Mouse (Mus musculus) forebrain, embryonic 14.5 days (tissue): ENCODE measurements around the gene 4933414I15Rik. TPM values are rescaled to one million over a fixed set of nuclear protein-coding genes. Genes with fewer than 3 reads are reported as not detected.

Experiments
- ATAC-seq: fragments of 200-750 bp; cut with Nextera tagmentation; 2 replicates; pipeline ENCODE4 v1.8.0; 2017; ENCODE audit warnings: mild to moderate bottlenecking, moderate library complexity
- DNase-seq: peaks from one replicate; pipeline ENCODE4 v3.0.0-alpha.2; 2015; ENCODE audit warnings: low spot score
- H3K27ac ChIP-seq: fragments of 300-500 bp; sonication (generic); 2 replicates; pipeline ENCODE4 v1.5.1; 2014; ENCODE audit warnings: low read depth, mild to moderate bottlenecking, control low read depth, low read length, moderate library complexity
- H3K27me3 ChIP-seq: fragments of 300-500 bp; sonication (generic); replicated peaks from 2 replicates; pipeline ENCODE4 v1.6.1; 2014; ENCODE audit warnings: low read length, control low read depth, mixed read lengths; ENCODE audit not compliant: control insufficient read depth, insufficient read depth
- H3K36me3 ChIP-seq: fragments of 300-500 bp; sonication (generic); 2 replicates; pipeline ENCODE4 v1.6.1; 2014; ENCODE audit warnings: low read length, control low read depth; ENCODE audit not compliant: control insufficient read depth, insufficient read depth
- H3K4me1 ChIP-seq: fragments of 300-500 bp; sonication (generic); 2 replicates; pipeline ENCODE4 v1.6.1; 2014; ENCODE audit warnings: antibody characterized with exemption, low read length, control low read depth; ENCODE audit not compliant: control insufficient read depth, insufficient read depth
- H3K4me2 ChIP-seq: fragments of 300-500 bp; sonication (generic); 2 replicates; pipeline ENCODE4 v1.6.1; 2014; ENCODE audit warnings: mild to moderate bottlenecking, control low read depth, low read length
- H3K4me3 ChIP-seq: fragments of 300-500 bp; sonication (generic); 2 replicates; pipeline ENCODE4 v1.5.1; 2014; ENCODE audit warnings: low read depth, low read length, control low read depth
- H3K9ac ChIP-seq: fragments of 300-500 bp; sonication (generic); 2 replicates; pipeline ENCODE4 v1.6.1; 2014; ENCODE audit warnings: mild to moderate bottlenecking, low read length, control low read depth, moderate library complexity
- H3K9me3 ChIP-seq: fragments of 300-500 bp; sonication (generic); replicated peaks from 2 replicates; pipeline ENCODE4 v1.6.1; 2016; ENCODE audit warnings: low read length, control low read depth, mixed read lengths; ENCODE audit not compliant: control insufficient read depth
- WGBS: fragments of 180-500 bp; shearing (Covaris S2); extraction: QIAGEN DNeasy Blood & Tissue Kit; methylation state at CpG from one replicate; pipeline ENCODE4 v1.1.7; 2014; 5-methylcytosine and 5-hydroxymethylcytosine counted together
- polyA plus RNA-seq: library from polyadenylated mRNA; unstranded; fragments of >200 nt; fragmentation: Nextera tagmentation; extraction: Ambion mirVana; gene quantifications from 2 replicates; pipeline ENCODE4 v1.2.1, GENCODE M21; 2014

The 4933414I15Rik gene
- polyA plus RNA-seq, 1 experiment from 2014 or later: not detected

DNA sequence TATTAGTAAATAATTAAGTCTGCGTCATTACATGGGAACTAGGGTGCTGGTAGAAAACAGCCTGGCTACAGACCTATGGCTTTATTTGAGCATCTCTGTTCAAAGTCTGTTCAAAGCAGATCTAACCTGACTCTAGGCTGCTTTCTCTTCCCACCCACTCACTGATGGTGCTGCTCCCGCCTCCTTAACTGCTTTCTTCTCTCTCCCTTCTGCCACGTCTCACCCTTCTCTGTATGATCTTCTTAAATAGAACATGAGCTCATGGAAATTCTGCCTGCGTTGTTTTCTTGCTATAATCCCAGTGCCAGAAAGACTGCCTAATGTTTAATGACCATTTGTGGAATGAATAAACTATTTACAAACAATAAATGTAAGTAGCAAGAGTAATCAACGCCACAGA lies 35.4 kb downstream of the 4933414I15Rik start:
- 92% methylated on average over 5 of the region's 5 CpGs for WGBS
- Histone ChIP-seq H3K36me3 (peaks cover 89% of the 10 kb centered on the region), H3K27ac (no peak overlapping the region), H3K27me3 (no peaks in the 10 kb centered on the region), H3K4me3 (no peak overlapping the region), H3K4me1 (no peaks in the 10 kb centered on the region), H3K9ac (no peak overlapping the region), H3K4me2 (no peak overlapping the region), H3K9me3 (peaks cover 53% of the 10 kb centered on the region)
- no peak for ATAC-seq
- no peak for DNase-seq

DNA sequence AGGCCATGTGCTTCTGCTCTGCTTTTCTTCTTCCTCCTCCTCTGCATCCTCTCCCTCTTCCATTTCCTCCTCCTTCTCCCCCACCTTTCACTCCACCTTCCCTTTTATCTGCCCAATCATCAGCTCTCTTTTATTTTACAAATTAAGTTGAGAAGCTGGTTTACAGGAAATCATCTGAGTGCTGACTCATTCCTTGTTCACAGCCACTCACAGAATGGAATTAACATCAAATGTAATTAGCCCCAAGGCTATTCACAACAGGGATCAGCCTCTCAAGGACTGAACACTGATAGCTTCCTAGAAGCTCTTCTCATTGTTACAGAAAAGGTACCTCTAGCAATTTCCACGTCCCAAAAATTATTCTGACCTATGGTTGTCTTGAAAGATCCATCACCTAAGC lies 46.2 kb downstream of the 4933414I15Rik start:
- 88% methylated on average over 1 of the region's 1 CpGs for WGBS
- H3K9me3 ChIP-seq: peaks cover 51% of the 10 kb centered on the region
- no peak overlapping the region for H3K4me3 ChIP-seq
- no peak overlapping the region for H3K9ac ChIP-seq
- H3K4me2 ChIP-seq: no peak overlapping the region
- H3K4me1 ChIP-seq: no peaks in the 10 kb centered on the region
- H3K27ac ChIP-seq: no peak overlapping the region
- no peak for DNase-seq
- ATAC-seq: no peak
- peaks cover 39% of the 10 kb centered on the region for H3K36me3 ChIP-seq
- no peaks in the 10 kb centered on the region for H3K27me3 ChIP-seq

DNA sequence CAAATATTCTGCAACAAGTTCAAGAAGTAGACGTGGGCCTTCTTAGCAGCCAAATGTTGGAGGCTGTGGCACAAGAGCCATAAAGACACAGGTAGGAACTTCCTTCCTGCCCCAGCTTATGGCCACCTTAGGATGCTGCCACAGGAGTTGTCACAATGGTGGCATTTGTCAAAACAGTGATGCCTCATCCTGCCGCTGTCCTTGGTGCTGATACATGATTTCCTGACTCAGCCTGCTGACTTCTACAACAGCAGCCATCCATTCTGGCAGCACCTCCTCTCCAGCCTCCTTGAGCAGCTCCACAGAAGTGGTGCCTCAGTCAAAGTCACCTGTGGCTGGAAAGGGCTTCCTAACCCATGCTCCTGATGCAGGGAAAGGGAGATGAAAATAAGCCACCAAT lies 51.1 kb downstream of the 4933414I15Rik start:
- Histone ChIP-seq H3K9ac (no peak overlapping the region), H3K36me3 (no peaks in the 10 kb centered on the region), H3K4me2 (no peak overlapping the region), H3K4me1 (no peaks in the 10 kb centered on the region), H3K27ac (no peak overlapping the region), H3K9me3 (peaks cover 10% of the 10 kb centered on the region; the same call in 1 of the 2 replicates), H3K27me3 (no peaks in the 10 kb centered on the region), H3K4me3 (no peak overlapping the region)
- ATAC-seq (no peak), DNase-seq (no peak)
- 55% methylated on average over 2 of the region's 2 CpGs for whole genome bisulfite sequencing

Other genes with a start within 250 kb of the 4933414I15Rik start
- gene Zfp354c, start 116.0 kb downstream of the 4933414I15Rik start, polyA plus RNA-seq: 56.7 and 77.1 TPM in 2 replicates
- 1.9 and 2.0 TPM in 2 replicates for gene Zfp879, start 102.2 kb downstream of the 4933414I15Rik start, polyA plus RNA-seq
- gene Grm6, start 93.1 kb downstream of the 4933414I15Rik start, polyA plus RNA-seq: not detected in 2 replicates
- 17.7 and 18.4 TPM in 2 replicates for gene Zfp454, start 56.1 kb downstream of the 4933414I15Rik start, polyA plus RNA-seq
- gene Zfp2, start 27.6 kb downstream of the 4933414I15Rik start, polyA plus RNA-seq: 51.0 and 57.0 TPM in 2 replicates
- gene Zfp354b, start 12.1 kb downstream of the 4933414I15Rik start, polyA plus RNA-seq: 3.2 and 4.3 TPM in 2 replicates
- gene Prop1, start 10.0 kb upstream of the 4933414I15Rik start, polyA plus RNA-seq: not detected in 2 replicates
- not detected in 2 replicates for gene Olfr1378, start 22.8 kb upstream of the 4933414I15Rik start, polyA plus RNA-seq
- not detected in 2 replicates for gene Olfr1377, start 38.2 kb upstream of the 4933414I15Rik start, polyA plus RNA-seq
- not detected in 2 replicates for gene Olfr51, start 59.8 kb upstream of the 4933414I15Rik start, polyA plus RNA-seq
- not detected in 2 replicates for gene Olfr54, start 70.5 kb upstream of the 4933414I15Rik start, polyA plus RNA-seq
- gene Olfr1375, start 104.3 kb upstream of the 4933414I15Rik start, polyA plus RNA-seq: not detected in 2 replicates
- 11.1 and 15.0 TPM in 2 replicates for gene Zfp354a, start 115.5 kb upstream of the 4933414I15Rik start, polyA plus RNA-seq